Mouse (Mus musculus): Measurements from ENCODE around the gene Slc44a4. TPM values are rescaled to one million over a fixed set of nuclear protein-coding genes. Genes with fewer than 3 reads are reported as not detected.
"Not testable (repeated sequence)": the region's sequence is repeated elsewhere in the genome, so short reads cannot be mapped to it uniquely, and the experiment has no call there.

The Slc44a4 gene
- polyA plus RNA-seq, 1 experiment from 2014 or later: 0.11 TPM

GRCm38 (mm10) chr17:34959881-34960515, 45.7 kb downstream of the Slc44a4 start:
- 12% methylated on average over 12 of the region's 12 CpGs for WGBS
- Histone ChIP-seq H3K4me1 (peaks cover 20% of the 10 kb centered on the region), H3K9me3 (no peaks in the 10 kb centered on the region), H3K27ac (peak overlapping the region; percentile 92), H3K36me3 (replicated peaks) (no peaks in the 10 kb centered on the region), H3K27me3 (ENCODE audit: poor library complexity, severe bottlenecking) (peaks cover 67% of the 10 kb centered on the region), H3K4me3 (peak overlapping the region; percentile 62)
- DNase-seq (ENCODE audit: extremely low spot score, low spot score): peak; percentile 40

DNA sequence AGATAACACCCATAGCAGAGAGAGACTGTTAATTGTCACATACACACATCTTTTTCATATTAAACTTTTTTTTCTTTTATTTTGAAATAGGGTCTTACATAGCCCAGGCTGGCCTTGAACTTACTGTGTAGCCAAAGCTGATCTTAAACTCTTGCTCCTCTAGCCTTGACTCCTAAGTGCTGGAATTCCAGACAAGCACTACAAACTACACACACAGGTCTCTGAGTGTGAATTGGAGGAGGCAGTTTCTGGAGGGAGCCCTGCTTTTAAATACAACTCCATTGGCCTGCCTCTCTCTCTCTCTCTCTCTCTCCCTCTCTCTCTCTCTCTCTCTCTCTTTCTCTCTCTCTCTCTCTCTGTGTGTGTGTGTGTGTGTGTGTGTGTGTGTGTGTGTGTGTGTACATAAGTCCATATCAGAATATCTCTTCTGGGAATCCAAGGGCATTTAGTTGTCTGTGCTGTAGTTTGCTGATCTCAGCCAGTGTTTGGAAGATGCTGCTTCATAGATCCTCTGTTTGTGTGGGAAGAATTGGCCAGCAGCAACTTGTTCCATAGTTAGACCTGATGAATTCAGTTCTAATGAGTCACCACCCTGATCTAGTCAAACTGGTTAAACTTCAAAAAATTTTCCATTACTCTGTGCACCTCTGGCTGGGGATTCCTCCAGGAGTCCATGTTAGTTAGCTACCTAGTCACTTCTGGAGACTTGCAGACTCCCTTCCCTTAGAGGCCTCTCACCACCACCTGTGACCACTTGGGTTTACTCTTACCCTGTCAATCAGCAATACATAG, 46.6 kb downstream of the Slc44a4 start:
- H3K36me3 ChIP-seq (replicated peaks): no peaks in the 10 kb centered on the region
- H3K27me3 ChIP-seq (ENCODE audit: poor library complexity, severe bottlenecking): peaks cover 66% of the 10 kb centered on the region
- H3K9me3 ChIP-seq: no peaks in the 10 kb centered on the region
- no peak overlapping the region for H3K27ac ChIP-seq
- no peak for DNase-seq (ENCODE audit: extremely low spot score, low spot score)
- H3K4me3 ChIP-seq: no peak overlapping the region
- H3K4me1 ChIP-seq: peaks cover 21% of the 10 kb centered on the region

- peaks cover 21% of the 10 kb centered on the region for H3K4me1 ChIP-seq
- no peak overlapping the region for H3K4me3 ChIP-seq
- WGBS: 48% methylated on average over 3 of the region's 3 CpGs
- DNase-seq (ENCODE audit: extremely low spot score, low spot score): no peak
- no peak overlapping the region for H3K27ac ChIP-seq
- H3K36me3 ChIP-seq (replicated peaks): no peaks in the 10 kb centered on the region
- H3K27me3 ChIP-seq (ENCODE audit: poor library complexity, severe bottlenecking): peaks cover 67% of the 10 kb centered on the region
- no peaks in the 10 kb centered on the region for H3K9me3 ChIP-seq
Observed at GRCm38 (mm10) chr17:34962125-34962524, 47.9 kb downstream of the Slc44a4 start.

- no peaks in the 10 kb centered on the region for H3K9me3 ChIP-seq
- no peak overlapping the region for H3K4me3 ChIP-seq
- peaks cover 68% of the 10 kb centered on the region for H3K27me3 ChIP-seq (ENCODE audit: poor library complexity, severe bottlenecking)
- no peak for DNase-seq (ENCODE audit: extremely low spot score, low spot score)
- H3K4me1 ChIP-seq: peaks cover 21% of the 10 kb centered on the region
- 68% methylated on average over 1 of the region's 1 CpGs for WGBS
- no peaks in the 10 kb centered on the region for H3K36me3 ChIP-seq (replicated peaks)
- H3K27ac ChIP-seq: no peak overlapping the region
Observed at GRCm38 (mm10) chr17:34962841-34963240, 48.6 kb downstream of the Slc44a4 start.

GRCm38 (mm10) chr17:34964640-34965049, 50.4 kb downstream of the Slc44a4 start:
- H3K27me3 ChIP-seq (ENCODE audit: poor library complexity, severe bottlenecking): peaks cover 84% of the 10 kb centered on the region
- no peak overlapping the region for H3K4me3 ChIP-seq
- 7% methylated on average over 1 of the region's 1 CpGs for WGBS
- H3K27ac ChIP-seq: 0 out of 2 replicates have a peak overlapping the region, but pooled peaks have one; percentile 15
- no peak for DNase-seq (ENCODE audit: extremely low spot score, low spot score)
- peaks cover 17% of the 10 kb centered on the region for H3K4me1 ChIP-seq
- no peaks in the 10 kb centered on the region for H3K36me3 ChIP-seq (replicated peaks)
- no peaks in the 10 kb centered on the region for H3K9me3 ChIP-seq

- peaks cover 8% of the 10 kb centered on the region for H3K4me1 ChIP-seq
- no peaks in the 10 kb centered on the region for H3K36me3 ChIP-seq (replicated peaks)
- no peak overlapping the region for H3K27ac ChIP-seq
- WGBS: 83% methylated on average over 5 of the region's 5 CpGs
- no peak overlapping the region for H3K4me3 ChIP-seq
- no peak for DNase-seq (ENCODE audit: extremely low spot score, low spot score)
- H3K9me3 ChIP-seq: no peaks in the 10 kb centered on the region
- peaks cover 87% of the 10 kb centered on the region for H3K27me3 ChIP-seq (ENCODE audit: poor library complexity, severe bottlenecking)
Observed at GRCm38 (mm10) chr17:34965627-34966026, 51.4 kb downstream of the Slc44a4 start.

- peaks cover 12% of the 10 kb centered on the region for H3K4me1 ChIP-seq
- not testable (repeated sequence) for H3K4me3 ChIP-seq; H3K36me3 ChIP-seq (replicated peaks); H3K27ac ChIP-seq; DNase-seq (ENCODE audit: extremely low spot score, low spot score); H3K9me3 ChIP-seq
- peaks cover 73% of the 10 kb centered on the region for H3K27me3 ChIP-seq (ENCODE audit: poor library complexity, severe bottlenecking)
- WGBS: 75% methylated on average over 8 of the region's 11 CpGs
Observed at GRCm38 (mm10) chr17:34969822-34970221, 55.6 kb downstream of the Slc44a4 start, which contains the start of gene Gm20481. Gene Gm20481 (plus strand): TSS chr17:34969912.

DNA sequence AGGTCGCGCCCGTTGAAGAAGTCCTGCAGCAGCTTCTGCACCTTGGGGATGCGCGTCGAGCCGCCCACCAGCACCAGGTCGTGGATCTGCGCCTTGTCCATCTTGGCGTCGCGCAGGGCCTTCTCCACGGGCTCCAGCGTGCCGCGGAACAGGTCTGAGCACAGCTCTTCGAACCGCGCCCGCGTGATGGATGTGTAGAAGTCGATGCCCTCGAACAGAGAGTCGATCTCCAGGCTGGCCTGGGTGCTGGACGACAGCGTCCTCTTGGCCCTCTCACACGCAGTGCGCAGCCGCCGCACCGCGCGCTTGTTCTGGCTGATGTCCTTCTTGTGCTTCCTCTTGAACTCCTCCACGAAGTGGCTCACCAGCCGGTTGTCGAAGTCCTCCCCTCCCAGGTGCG, 56.6 kb downstream of the Slc44a4 start:
- H3K9me3 ChIP-seq; H3K4me3 ChIP-seq; H3K27ac ChIP-seq; H3K4me1 ChIP-seq; H3K36me3 ChIP-seq (replicated peaks); DNase-seq (ENCODE audit: extremely low spot score, low spot score): not testable (repeated sequence)
- 43% methylated on average over 26 of the region's 37 CpGs for WGBS
- H3K27me3 ChIP-seq (ENCODE audit: poor library complexity, severe bottlenecking): peaks cover 64% of the 10 kb centered on the region

GRCm38 (mm10) chr17:34971694-34972068, 57.4 kb downstream of the Slc44a4 start:
- H3K27ac ChIP-seq; H3K4me1 ChIP-seq; H3K9me3 ChIP-seq; DNase-seq (ENCODE audit: extremely low spot score, low spot score); H3K36me3 ChIP-seq (replicated peaks): not testable (repeated sequence)
- 2% methylated on average over 31 of the region's 43 CpGs for WGBS
- peaks cover 56% of the 10 kb centered on the region for H3K27me3 ChIP-seq (ENCODE audit: poor library complexity, severe bottlenecking)
- H3K4me3 ChIP-seq: peak overlapping the region; percentile 57

- H3K36me3 ChIP-seq (replicated peaks); H3K4me1 ChIP-seq; H3K9me3 ChIP-seq: not testable (repeated sequence)
- H3K27ac ChIP-seq: peak within 1 kb of the TSS; percentile 78
- peak; percentile 77 for DNase-seq (ENCODE audit: extremely low spot score, low spot score)
- peaks cover 51% of the 10 kb centered on the region for H3K27me3 ChIP-seq (ENCODE audit: poor library complexity, severe bottlenecking)
- peak within 1 kb of the TSS; percentile 57 for H3K4me3 ChIP-seq
- WGBS: under 1% methylated on average over 33 of the region's 33 CpGs
Observed at GRCm38 (mm10) chr17:34972069-34972749, 57.9 kb downstream of the Slc44a4 start, which contains the start of the genes Hspa1a and Hspa1l. Gene Hspa1a (minus strand): TSS chr17:34972156. Gene Hspa1l (plus strand): TSS chr17:34972703.

- no peaks in the 10 kb centered on the region for H3K9me3 ChIP-seq
- peaks cover 11% of the 10 kb centered on the region for H3K36me3 ChIP-seq (replicated peaks)
- H3K4me3 ChIP-seq: no peak overlapping the region
- no peak overlapping the region for H3K27ac ChIP-seq
- DNase-seq (ENCODE audit: extremely low spot score, low spot score): no peak
- peaks cover 17% of the 10 kb centered on the region for H3K4me1 ChIP-seq
- H3K27me3 ChIP-seq (ENCODE audit: poor library complexity, severe bottlenecking): peaks cover 18% of the 10 kb centered on the region
- WGBS: 89% methylated on average over 3 of the region's 3 CpGs
Observed at GRCm38 (mm10) chr17:34975581-34976492, 61.6 kb downstream of the Slc44a4 start.

GRCm38 (mm10) chr17:34977000-34977399, 62.7 kb downstream of the Slc44a4 start:
- DNase-seq (ENCODE audit: extremely low spot score, low spot score): no peak
- Histone ChIP-seq H3K4me3 (no peak overlapping the region), H3K27me3 (ENCODE audit: poor library complexity, severe bottlenecking) (peaks cover 18% of the 10 kb centered on the region), H3K9me3 (no peaks in the 10 kb centered on the region), H3K4me1 (peaks cover 22% of the 10 kb centered on the region), H3K36me3 (replicated peaks) (peaks cover 11% of the 10 kb centered on the region), H3K27ac (no peak overlapping the region)
- WGBS: 95% methylated on average over 20 of the region's 20 CpGs

Data from forebrain, embryonic 10.5 days (tissue).